Mouse (Mus musculus) ES-Bruce4 (cell line): ENCODE measurements around the gene Eepd1. TPM values are rescaled to one million over a fixed set of nuclear protein-coding genes. Genes with fewer than 3 reads are reported as not detected.

Source experiments
- H3K27ac ChIP-seq: 2 replicates; pipeline ENCODE4 v1.5.1; 2012; ENCODE audit warnings: low read length, inconsistent platforms; ENCODE audit not compliant: insufficient read depth
- H3K27me3 ChIP-seq: 2 replicates; pipeline ENCODE4 v1.6.1; 2012; ENCODE audit warnings: mild to moderate bottlenecking, low read length, inconsistent platforms; ENCODE audit not compliant: control insufficient read depth, poor library complexity, insufficient read depth, severe bottlenecking
- H3K36me3 ChIP-seq: 2 replicates; pipeline ENCODE4 v1.6.1; 2012; ENCODE audit warnings: inconsistent platforms, mild to moderate bottlenecking, low read length, moderate library complexity; ENCODE audit not compliant: control insufficient read depth, poor library complexity, insufficient read depth, severe bottlenecking
- H3K4me1 ChIP-seq: one replicate; pipeline ENCODE4 v1.8.1; 2011; ENCODE audit warnings: low read length; ENCODE audit not compliant: control insufficient read depth, insufficient read depth
- H3K4me3 ChIP-seq: 2 replicates; pipeline ENCODE4 v1.5.1; 2011; ENCODE audit warnings: low read depth, mild to moderate bottlenecking, low read length
- H3K9ac ChIP-seq: 2 replicates; pipeline ENCODE4 v1.6.1; 2012; ENCODE audit warnings: low read depth, mild to moderate bottlenecking, inconsistent platforms; ENCODE audit not compliant: poor library complexity, severe bottlenecking
- H3K9me3 ChIP-seq: replicated peaks from 2 replicates; pipeline ENCODE4 v1.6.1; 2012; ENCODE audit warnings: mild to moderate bottlenecking, low read length, inconsistent platforms; ENCODE audit not compliant: control insufficient read depth, poor library complexity, insufficient read depth, severe bottlenecking
- CTCF ChIP-seq: IDR thresholded peaks from one replicate; pipeline ENCODE4 v1.8.1; 2011; ENCODE audit warnings: low read depth, low read length
- EP300 ChIP-seq: IDR thresholded peaks from 2 replicates; pipeline ENCODE4 v1.6.1; 2011; ENCODE audit warnings: low read depth, low read length; ENCODE audit not compliant: insufficient read depth
- POLR2A ChIP-seq: IDR thresholded peaks from one replicate; pipeline ENCODE4 v1.8.1; 2011; ENCODE audit warnings: low read length; ENCODE audit not compliant: insufficient read depth
- polyA plus RNA-seq: library from polyadenylated mRNA; stranded (reverse); fragments of >200 nt; gene quantifications from 2 replicates; pipeline ENCODE4 v1.2.4, GENCODE M21; 2011; ENCODE audit warnings: low read depth; ENCODE audit not compliant: missing spikeins, insufficient read depth, insufficient read length

Eepd1 gene
- polyA plus RNA-seq, 1 experiment = 1.6 TPM

GRCm38 (mm10) chr9:25482322-25482998 is 1.1 kb downstream of the Eepd1 start:
- peak overlapping the region; percentile 12; the same call in 1 of the 2 replicates for H3K4me3 ChIP-seq
- no peak overlapping the region for H3K27ac ChIP-seq
- TF ChIP-seq POLR2A = no peak
- no peak for TF ChIP-seq CTCF
- TF ChIP-seq EP300 = no peak
- H3K36me3 ChIP-seq = no peaks in the 10 kb centered on the region
- no peaks in the 10 kb centered on the region for H3K4me1 ChIP-seq
- no peaks in the 10 kb centered on the region for H3K9me3 ChIP-seq
- no peaks in the 10 kb centered on the region for H3K27me3 ChIP-seq
- H3K9ac ChIP-seq = no peak overlapping the region

- Histone ChIP-seq H3K4me1 (no peaks in the 10 kb centered on the region), H3K27ac (no peak overlapping the region), H3K27me3 (no peaks in the 10 kb centered on the region), H3K36me3 (no peaks in the 10 kb centered on the region), H3K9me3 (no peaks in the 10 kb centered on the region), H3K9ac (no peak overlapping the region), H3K4me3 (no peak overlapping the region)
- TF ChIP-seq CTCF (no peak), POLR2A (no peak), EP300 (no peak)
Measured at GRCm38 (mm10) chr9:25482999-25483347, 1.6 kb downstream of the Eepd1 start.

GRCm38 (mm10) chr9:25483931-25484618 is 2.7 kb downstream of the Eepd1 start:
- Histone ChIP-seq H3K36me3 (no peaks in the 10 kb centered on the region), H3K4me1 (no peaks in the 10 kb centered on the region), H3K4me3 (no peak overlapping the region), H3K27me3 (no peaks in the 10 kb centered on the region), H3K27ac (no peak overlapping the region), H3K9ac (no peak overlapping the region), H3K9me3 (no peaks in the 10 kb centered on the region)
- TF ChIP-seq CTCF = no peak
- TF ChIP-seq POLR2A = no peak
- TF ChIP-seq EP300 = no peak

- Histone ChIP-seq H3K4me3 (no peak overlapping the region), H3K4me1 (no peaks in the 10 kb centered on the region), H3K9me3 (no peaks in the 10 kb centered on the region)
Measured at GRCm38 (mm10) chr9:25484619-25484986, 3.3 kb downstream of the Eepd1 start.

GRCm38 (mm10) chr9:25485006-25485405 is 3.7 kb downstream of the Eepd1 start:
- no peak overlapping the region for H3K9ac ChIP-seq
- H3K36me3 ChIP-seq = no peaks in the 10 kb centered on the region
- H3K27ac ChIP-seq = no peak overlapping the region
- H3K9me3 ChIP-seq = no peaks in the 10 kb centered on the region
- TF ChIP-seq POLR2A (no peak), EP300 (no peak), CTCF (no peak)
- H3K4me1 ChIP-seq = no peaks in the 10 kb centered on the region
- no peak overlapping the region for H3K4me3 ChIP-seq
- H3K27me3 ChIP-seq = no peaks in the 10 kb centered on the region

More at GRCm38 (mm10) chr9:25484619-25484986, 3.3 kb downstream of the Eepd1 start:
- Histone ChIP-seq H3K9ac (no peak overlapping the region), H3K27me3 (no peaks in the 10 kb centered on the region), H3K36me3 (no peaks in the 10 kb centered on the region), H3K27ac (no peak overlapping the region)
- TF ChIP-seq EP300 (no peak), CTCF (no peak), POLR2A (no peak)

GRCm38 (mm10) chr9:25485406-25485805 is 4.1 kb downstream of the Eepd1 start:
- no peak overlapping the region for H3K27ac ChIP-seq
- TF ChIP-seq CTCF (no peak), POLR2A (no peak), EP300 (no peak)
- no peak overlapping the region for H3K9ac ChIP-seq
- no peaks in the 10 kb centered on the region for H3K9me3 ChIP-seq
- H3K27me3 ChIP-seq = no peaks in the 10 kb centered on the region
- H3K36me3 ChIP-seq = no peaks in the 10 kb centered on the region
- H3K4me1 ChIP-seq = no peaks in the 10 kb centered on the region
- no peak overlapping the region for H3K4me3 ChIP-seq
